Mouse (Mus musculus): ENCODE data around the gene Gm45021. TPM values are rescaled to one million over a fixed set of nuclear protein-coding genes. Genes with fewer than 3 reads are reported as not detected.

The Gm45021 gene
- polyA plus RNA-seq, 1 experiment: not detected

- peaks cover 18% of the 10 kb centered on the region for H3K79me2 ChIP-seq (ENCODE audit: control insufficient read depth, insufficient read depth)
- TF ChIP-seq TCF3 (IDR thresholded peaks at IDR 0.05; ENCODE audit: insufficient read length, low read depth): peak; percentile 64
- peak; percentile 52 for TF ChIP-seq TCF12 (IDR thresholded peaks at IDR 0.05; ENCODE audit: insufficient read depth, poor library complexity, severe bottlenecking)
- no peak for TF ChIP-seq REST (IDR thresholded peaks at IDR 0.05; ENCODE audit: insufficient read depth, insufficient read length)
- TF ChIP-seq MAX (IDR thresholded peaks at IDR 0.05; ENCODE audit: low read depth): no peak
- TF ChIP-seq CEBPB (IDR thresholded peaks at IDR 0.05; ENCODE audit: insufficient read depth, poor library complexity, severe bottlenecking): no peak
- TF ChIP-seq USF1 (IDR thresholded peaks at IDR 0.05; ENCODE audit: low read depth): peak; percentile 71
- TF ChIP-seq POLR2AphosphoS2 (IDR thresholded peaks at IDR 0.05; ENCODE audit: insufficient read length, low read depth): peak; percentile 57
- peak; percentile 79 for TF ChIP-seq POLR2A (IDR thresholded peaks at IDR 0.05; ENCODE audit: insufficient read length, low read depth)
- peak; percentile 26 to 96 (median 94) for TF ChIP-seq MYOG (IDR thresholded peaks at IDR 0.05; ENCODE audit: control insufficient read depth in 1 of 3, insufficient read depth in 1 of 3, insufficient read length in 2 of 3, low read depth in 2 of 3)
- TF ChIP-seq MYOD1 (IDR thresholded peaks at IDR 0.05; ENCODE audit: control insufficient read depth in 1 of 3, insufficient read length in 2 of 3, low read depth in 2 of 3): peak in 2 of 3 experiments; percentile 96 to 97
- no peak for TF ChIP-seq E2F4 (IDR thresholded peaks at IDR 0.05; ENCODE audit: insufficient read depth)
- H3K4me3 ChIP-seq: peak within 1 kb of the TSS; percentile 61
- peaks cover 9% of the 10 kb centered on the region for H3K36me3 ChIP-seq (ENCODE audit: control insufficient read depth, insufficient read depth)
- H3K27me3 ChIP-seq (ENCODE audit: control insufficient read depth, insufficient read depth, insufficient read length): no peaks in the 10 kb centered on the region
- H3K4me2 ChIP-seq (ENCODE audit: low read depth): peak within 1 kb of the TSS; percentile 81
- peak within 1 kb of the TSS; percentile 69 for H3ac ChIP-seq (ENCODE audit: control insufficient read depth, insufficient read length)
Observed at GRCm38 (mm10) chr6:48593158-48594042, 4.0 kb downstream of the Gm45021 start, which contains the start of the genes Repin1 and Gm44965. Gene Repin1, plus strand, starts transcription at chr6:48593883. Gene Gm44965, plus strand, starts transcription at chr6:48593941.

GRCm38 (mm10) chr6:48594043-48594738 is 4.8 kb downstream of the Gm45021 start:
- Histone ChIP-seq H3K27me3 (ENCODE audit: control insufficient read depth, insufficient read depth, insufficient read length) (no peaks in the 10 kb centered on the region), H3K79me2 (ENCODE audit: control insufficient read depth, insufficient read depth) (peaks cover 21% of the 10 kb centered on the region), H3ac (ENCODE audit: control insufficient read depth, insufficient read length) (peak overlapping the region; percentile 69), H3K4me2 (ENCODE audit: low read depth) (peak overlapping the region; percentile 81), H3K4me3 (peak overlapping the region; percentile 61), H3K36me3 (ENCODE audit: control insufficient read depth, insufficient read depth) (peaks cover 9% of the 10 kb centered on the region)
- TF ChIP-seq POLR2A (IDR thresholded peaks at IDR 0.05; ENCODE audit: insufficient read length, low read depth) (no peak), MYOD1 (IDR thresholded peaks at IDR 0.05; ENCODE audit: control insufficient read depth in 1 of 3, insufficient read length in 2 of 3, low read depth in 2 of 3) (peak in 2 of 3 experiments; percentile 16 to 58), TCF12 (IDR thresholded peaks at IDR 0.05; ENCODE audit: insufficient read depth, poor library complexity, severe bottlenecking) (no peak), TCF3 (IDR thresholded peaks at IDR 0.05; ENCODE audit: insufficient read length, low read depth) (no peak), MYOG (IDR thresholded peaks at IDR 0.05; ENCODE audit: control insufficient read depth in 1 of 3, insufficient read depth in 1 of 3, insufficient read length in 2 of 3, low read depth in 2 of 3) (peak in 2 of 3 experiments; percentile 35 to 38)

- H3K4me3 ChIP-seq: peak overlapping the region; percentile 61
- H3K79me2 ChIP-seq (ENCODE audit: control insufficient read depth, insufficient read depth): peaks cover 21% of the 10 kb centered on the region
- H3K27me3 ChIP-seq (ENCODE audit: control insufficient read depth, insufficient read depth, insufficient read length): no peaks in the 10 kb centered on the region
- peaks cover 9% of the 10 kb centered on the region for H3K36me3 ChIP-seq (ENCODE audit: control insufficient read depth, insufficient read depth)
- TF ChIP-seq CEBPB (IDR thresholded peaks at IDR 0.05; ENCODE audit: insufficient read depth, poor library complexity, severe bottlenecking) (no peak), MYOD1 (IDR thresholded peaks at IDR 0.05; ENCODE audit: control insufficient read depth in 1 of 3, insufficient read length in 2 of 3, low read depth in 2 of 3) (peak in 1 of 3 experiments; percentile 29)
- peak overlapping the region; percentile 81 for H3K4me2 ChIP-seq (ENCODE audit: low read depth)
- H3ac ChIP-seq (ENCODE audit: control insufficient read depth, insufficient read length): no peak overlapping the region
Observed at GRCm38 (mm10) chr6:48595278-48595677, 5.9 kb downstream of the Gm45021 start.

- H3K4me3 ChIP-seq: no peak overlapping the region
- TF ChIP-seq USF1 (IDR thresholded peaks at IDR 0.05; ENCODE audit: low read depth) (no peak), POLR2AphosphoS2 (IDR thresholded peaks at IDR 0.05; ENCODE audit: insufficient read length, low read depth) (no peak), CEBPB (IDR thresholded peaks at IDR 0.05; ENCODE audit: insufficient read depth, poor library complexity, severe bottlenecking) (no peak), REST (IDR thresholded peaks at IDR 0.05; ENCODE audit: insufficient read depth, insufficient read length) (no peak), MAX (IDR thresholded peaks at IDR 0.05; ENCODE audit: low read depth) (no peak), POLR2A (IDR thresholded peaks at IDR 0.05; ENCODE audit: insufficient read length, low read depth) (no peak)
- H3K36me3 ChIP-seq (ENCODE audit: control insufficient read depth, insufficient read depth): peaks cover 9% of the 10 kb centered on the region
- no peak overlapping the region for H3K4me2 ChIP-seq (ENCODE audit: low read depth)
- H3K27me3 ChIP-seq (ENCODE audit: control insufficient read depth, insufficient read depth, insufficient read length): no peaks in the 10 kb centered on the region
- no peak overlapping the region for H3ac ChIP-seq (ENCODE audit: control insufficient read depth, insufficient read length)
- H3K79me2 ChIP-seq (ENCODE audit: control insufficient read depth, insufficient read depth): peaks cover 21% of the 10 kb centered on the region
Observed at GRCm38 (mm10) chr6:48596545-48597232, 7.3 kb downstream of the Gm45021 start.

- no peak overlapping the region for H3K4me2 ChIP-seq (ENCODE audit: low read depth)
- no peak overlapping the region for H3K4me3 ChIP-seq
- H3K36me3 ChIP-seq (ENCODE audit: control insufficient read depth, insufficient read depth): peaks cover 9% of the 10 kb centered on the region
- no peak for TF ChIP-seq MAX (IDR thresholded peaks at IDR 0.05; ENCODE audit: low read depth)
- TF ChIP-seq REST (IDR thresholded peaks at IDR 0.05; ENCODE audit: insufficient read depth, insufficient read length): no peak
- peak; percentile 21 for TF ChIP-seq POLR2A (IDR thresholded peaks at IDR 0.05; ENCODE audit: insufficient read length, low read depth)
- no peak for TF ChIP-seq SRF (IDR thresholded peaks at IDR 0.05; ENCODE audit: control insufficient read depth, insufficient read length, low read depth)
- H3K79me2 ChIP-seq (ENCODE audit: control insufficient read depth, insufficient read depth): peaks cover 21% of the 10 kb centered on the region
- no peaks in the 10 kb centered on the region for H3K27me3 ChIP-seq (ENCODE audit: control insufficient read depth, insufficient read depth, insufficient read length)
- H3ac ChIP-seq (ENCODE audit: control insufficient read depth, insufficient read length): no peak overlapping the region
Observed at GRCm38 (mm10) chr6:48597233-48597625, 7.8 kb downstream of the Gm45021 start.
